Mouse (Mus musculus) liver, adult (tissue): ENCODE results near the gene Gm16181.
A peak's percentile ranks its signal among the peaks of the same experiment; 100 is the strongest.

Source experiments
- GATA4 ChIP-seq: IDR thresholded peaks from 2 replicates; pipeline ENCODE4 v1.6.1; 2014; ENCODE audit warnings: mild to moderate bottlenecking, low read length; ENCODE audit not compliant: insufficient replicate concordance

Gene Gm16181

DNA sequence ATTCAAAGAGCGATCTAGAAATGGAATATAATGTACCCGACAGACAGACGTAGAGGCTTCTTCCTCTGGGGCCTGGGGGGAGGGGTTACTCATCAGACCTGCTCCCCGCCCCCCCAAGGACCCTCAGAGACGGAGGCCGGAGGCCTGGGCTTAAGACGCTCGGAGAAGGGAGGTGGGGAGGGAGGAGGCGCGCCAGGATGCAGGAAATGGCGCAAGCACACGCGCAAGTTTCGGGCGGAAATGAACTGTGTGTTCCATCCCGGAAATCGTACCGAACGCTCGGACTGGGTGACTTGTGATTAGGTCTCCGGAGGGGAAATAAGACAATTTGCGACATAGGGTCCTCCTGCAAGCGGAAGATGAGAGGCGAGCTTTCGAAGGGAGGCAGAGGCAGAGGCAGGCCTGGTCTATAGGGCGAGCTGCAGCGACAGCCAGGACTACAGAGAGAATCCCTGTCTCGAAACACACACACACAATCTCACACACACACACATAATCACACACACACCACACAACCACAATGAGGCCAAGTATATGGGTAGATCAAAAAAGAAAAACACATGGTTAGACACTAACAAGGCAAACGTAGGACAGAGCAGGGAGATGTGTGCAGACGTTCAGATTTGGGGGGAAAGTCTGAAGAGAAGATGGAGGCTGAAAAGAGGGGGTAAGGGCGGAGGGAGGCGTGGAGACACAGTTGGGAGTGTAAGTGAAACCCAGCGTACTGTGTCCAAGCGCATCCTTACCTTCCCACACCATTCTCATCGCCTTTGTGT is 15.2 kb downstream of the Gm16181 start, which contains the start of gene Nfkbil1:
TSS of gene Nfkbil1 (minus strand) at position 179 of the 776 bp plus-strand sequence.
- TF ChIP-seq GATA4: peak; percentile 84; the same call in 1 of the 2 replicates

DNA sequence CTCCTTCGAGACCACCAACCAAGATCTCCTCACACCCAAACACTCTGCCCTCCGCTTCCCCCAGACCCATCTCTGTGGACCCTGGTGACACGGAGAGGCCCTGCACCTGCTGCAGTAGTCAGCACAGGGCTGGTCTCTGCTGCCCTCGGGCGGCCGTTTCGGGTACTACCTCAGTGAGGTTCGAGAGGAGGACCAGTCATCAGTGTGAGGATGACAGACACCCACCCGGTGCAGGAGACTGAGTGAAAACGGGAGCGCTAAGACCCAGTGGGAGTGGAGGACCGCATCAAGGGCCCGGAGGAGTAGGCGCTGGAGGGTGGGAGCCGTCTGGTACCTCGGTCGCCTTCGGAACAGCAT is 15.7 kb downstream of the Gm16181 start:
- TF ChIP-seq GATA4: no peak

DNA sequence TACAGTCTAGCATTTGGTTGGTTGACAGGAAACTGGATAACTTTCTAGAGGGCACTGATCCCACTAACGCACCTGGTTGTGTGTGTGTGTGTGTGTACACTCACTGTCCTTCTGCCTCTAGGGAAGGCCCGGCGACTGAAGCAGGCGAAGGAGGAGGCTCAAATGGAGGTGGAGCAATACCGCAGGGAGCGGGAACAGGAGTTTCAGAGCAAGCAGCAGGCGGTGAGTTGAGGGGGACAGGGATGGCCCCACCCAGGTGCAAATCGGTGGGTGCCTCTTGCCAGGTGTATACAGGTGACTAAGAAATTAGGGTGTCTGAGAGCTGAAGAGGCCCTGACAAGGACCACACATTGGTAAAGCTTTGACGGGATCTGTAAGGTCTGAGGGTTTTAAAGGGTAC is 16.4 kb downstream of the Gm16181 start:
- no peak for TF ChIP-seq GATA4

GRCm38 (mm10) chr17:35237504-35237903 is 16.9 kb downstream of the Gm16181 start:
- no peak for TF ChIP-seq GATA4

- no peak for TF ChIP-seq GATA4
Measured at GRCm38 (mm10) chr17:35239700-35240099, 19.1 kb downstream of the Gm16181 start.

- no peak; the same call in 1 of the 2 replicates for TF ChIP-seq GATA4
Measured at GRCm38 (mm10) chr17:35240384-35241304, 20.0 kb downstream of the Gm16181 start.

GRCm38 (mm10) chr17:35241305-35242014 is 20.8 kb downstream of the Gm16181 start, which contains the start of gene Ddx39b:
Ddx39b (plus strand) TSS chr17:35241746.
- no peak for TF ChIP-seq GATA4

DNA sequence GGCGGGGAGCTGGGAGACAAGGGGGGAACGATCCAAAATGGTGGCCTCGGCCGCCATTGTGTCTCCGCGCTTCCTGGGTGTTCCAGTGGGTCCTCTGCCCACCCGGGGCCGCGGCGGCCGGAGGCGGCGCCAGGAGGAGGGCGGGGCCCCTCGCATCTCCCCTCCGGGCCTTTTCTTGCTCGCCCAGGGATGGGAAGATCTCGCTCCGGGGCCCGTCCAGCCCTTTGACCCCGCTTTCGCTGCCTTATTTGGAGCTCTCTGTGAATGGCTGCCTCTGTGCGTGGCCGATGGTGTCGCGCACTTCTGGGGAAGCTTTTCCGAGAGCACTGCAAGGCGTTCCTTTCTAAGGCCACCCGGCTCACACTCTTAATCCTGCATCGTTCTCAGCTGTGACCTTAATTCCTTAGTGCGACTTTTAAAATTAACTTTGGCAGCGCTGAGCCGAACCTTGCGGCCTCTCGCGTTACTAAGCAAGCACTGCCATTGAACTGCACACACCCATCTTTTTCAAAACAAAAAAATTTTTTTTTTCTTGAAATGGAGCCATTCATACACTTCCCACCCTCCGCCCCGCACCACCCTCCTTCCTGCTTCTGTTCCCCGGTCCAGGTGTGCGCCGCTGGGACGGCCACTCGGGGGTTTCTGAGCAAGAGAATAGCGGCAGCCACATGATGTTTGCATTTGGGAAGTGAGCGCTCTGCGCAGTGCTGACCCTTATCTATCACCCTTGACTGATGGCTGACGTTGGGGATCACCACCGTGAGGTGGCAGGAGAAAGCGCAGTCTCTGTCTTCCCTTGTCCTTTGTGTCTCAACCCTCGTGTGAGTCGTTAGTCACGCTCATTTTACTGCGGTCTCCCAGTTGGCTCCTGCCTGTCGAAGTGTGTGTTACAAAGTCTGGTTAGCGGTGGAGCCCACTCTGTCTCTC is 21.6 kb downstream of the Gm16181 start:
- no peak for TF ChIP-seq GATA4

GRCm38 (mm10) chr17:35243086-35243485 is 22.5 kb downstream of the Gm16181 start:
- no peak for TF ChIP-seq GATA4

DNA sequence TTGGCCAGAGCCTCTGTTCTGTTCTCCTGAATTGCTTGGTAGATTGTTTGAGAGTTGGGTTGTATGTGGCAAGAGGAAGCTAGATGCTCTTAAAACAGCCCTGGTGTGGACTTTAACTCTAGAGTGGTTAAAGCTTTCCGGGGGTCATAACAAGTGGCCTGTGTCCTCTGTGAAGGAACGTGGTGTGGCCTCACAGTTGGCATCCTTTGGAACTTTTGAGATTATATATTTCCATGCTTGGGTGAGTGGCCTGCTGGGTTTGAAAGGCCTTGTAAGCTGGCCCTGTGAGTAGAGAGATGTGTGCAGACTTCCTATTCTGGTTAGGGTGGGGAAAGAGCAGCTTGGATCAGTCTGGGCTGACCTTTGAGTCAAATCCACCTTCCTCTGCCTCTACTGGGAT is 24.4 kb downstream of the Gm16181 start:
- no peak for TF ChIP-seq GATA4

DNA sequence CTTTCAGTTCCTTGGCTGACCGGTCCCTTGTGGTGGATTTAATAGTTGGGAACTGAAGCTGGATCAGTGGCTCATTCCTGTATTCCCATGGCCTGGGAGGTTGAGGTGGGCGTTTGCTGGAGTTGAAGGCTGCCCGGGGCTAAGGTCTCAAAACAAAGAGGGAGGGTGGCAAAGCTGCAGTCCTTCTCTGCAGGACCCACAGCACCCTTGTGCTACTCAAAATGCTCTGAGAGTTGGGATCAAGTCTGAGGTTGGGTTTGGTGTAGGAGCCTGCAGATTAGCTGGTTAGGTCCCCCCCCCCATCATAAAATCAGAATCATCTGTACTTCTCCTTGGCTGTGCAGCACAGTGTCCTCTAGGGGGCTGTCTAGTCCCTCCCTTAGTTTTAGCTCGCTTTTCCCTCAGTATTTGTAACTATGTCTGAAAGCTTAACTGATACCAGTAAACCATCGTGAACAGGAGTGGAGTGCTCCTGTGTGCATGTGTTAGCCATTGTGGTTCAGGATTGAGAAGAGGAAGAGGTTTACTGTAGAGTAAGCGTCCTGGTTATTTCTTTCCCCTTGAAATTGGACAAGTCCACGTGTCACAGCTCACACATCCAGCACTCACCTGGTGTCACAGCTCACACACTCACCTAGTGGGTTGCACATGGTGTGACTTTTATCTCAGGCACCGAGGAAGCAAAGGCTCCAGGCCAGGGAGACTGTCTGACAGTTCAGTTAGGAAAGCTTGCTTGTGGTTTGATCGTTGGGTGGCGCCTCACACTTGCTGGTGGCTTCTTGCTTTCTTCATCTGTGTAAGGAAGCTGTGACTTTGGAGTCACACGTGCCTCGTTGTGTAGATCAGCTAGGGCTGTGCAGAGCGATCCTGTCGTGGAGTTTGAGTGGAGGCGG is 25.3 kb downstream of the Gm16181 start:
- no peak for TF ChIP-seq GATA4

GRCm38 (mm10) chr17:35247144-35247543 is 26.5 kb downstream of the Gm16181 start:
- TF ChIP-seq GATA4: no peak

GRCm38 (mm10) chr17:35248986-35249385 is 28.4 kb downstream of the Gm16181 start:
- no peak for TF ChIP-seq GATA4
